Mouse (Mus musculus) limb, embryonic 15.5 days (tissue): ENCODE results near the gene Podxl2. TPM values are rescaled to one million over a fixed set of nuclear protein-coding genes. Genes with fewer than 3 reads are reported as not detected.

ENCODE experiments used
- ATAC-seq: fragments of 200-750 bp; cut with Nextera tagmentation; 2 replicates; pipeline ENCODE4 v1.8.0; 2017; ENCODE audit warnings: low read depth, moderate TSS enrichment; ENCODE audit not compliant: insufficient number of reproducible peaks, low FRiP score, low TSS enrichment
- H3K27ac ChIP-seq: fragments of 300-500 bp; sonication (generic); 2 replicates; pipeline ENCODE4 v1.5.1; 2015; ENCODE audit warnings: moderate library complexity, mild to moderate bottlenecking, inconsistent platforms
- H3K27me3 ChIP-seq: fragments of 300-500 bp; sonication (generic); 2 replicates; pipeline ENCODE4 v1.6.1; 2015; ENCODE audit warnings: inconsistent platforms
- H3K36me3 ChIP-seq: fragments of 300-500 bp; sonication (generic); 2 replicates; pipeline ENCODE4 v1.6.1; 2015; ENCODE audit warnings: inconsistent platforms
- H3K4me1 ChIP-seq: fragments of 300-500 bp; sonication (generic); 2 replicates; pipeline ENCODE4 v1.6.1; 2015; ENCODE audit warnings: inconsistent platforms
- H3K4me2 ChIP-seq: fragments of 300-500 bp; sonication (generic); 2 replicates; pipeline ENCODE4 v1.6.1; 2015; ENCODE audit warnings: mild to moderate bottlenecking, inconsistent platforms
- H3K4me3 ChIP-seq: fragments of 300-500 bp; sonication (generic); 2 replicates; pipeline ENCODE4 v1.5.1; 2015; ENCODE audit warnings: mild to moderate bottlenecking, inconsistent platforms
- H3K9ac ChIP-seq: fragments of 300-500 bp; sonication (generic); 2 replicates; pipeline ENCODE4 v1.6.1; 2015; ENCODE audit warnings: inconsistent platforms
- H3K9me3 ChIP-seq: fragments of 300-500 bp; sonication (generic); 2 replicates; pipeline ENCODE4 v1.6.1; 2016; ENCODE audit warnings: inconsistent platforms
- WGBS: fragments of 180-500 bp; shearing (Covaris S2); methylation state at CpG from one replicate; pipeline ENCODE4 v1.1.7; 2015; 5-methylcytosine and 5-hydroxymethylcytosine counted together
- polyA plus RNA-seq: library from polyadenylated mRNA; unstranded; fragments of >200 nt; fragmentation: Nextera tagmentation; extraction: Ambion mirVana; gene quantifications from 2 replicates; pipeline ENCODE4 v1.2.1, GENCODE M21; 2015

Gene Podxl2
- polyA plus RNA-seq, 1 experiment from 2014 or later = 85.6 TPM

GRCm38 (mm10) chr6:88901947-88902820 is 27.3 kb upstream of the Podxl2 start, which contains the start of gene Tpra1:
Gene Tpra1, plus strand, starts transcription at chr6:88902251.
- ATAC-seq = peak; percentile 87
- Histone ChIP-seq H3K9me3 (no peaks in the 10 kb centered on the region), H3K4me1 (peaks cover 56% of the 10 kb centered on the region), H3K27me3 (no peaks in the 10 kb centered on the region), H3K36me3 (peaks cover 3% of the 10 kb centered on the region; the same call in 1 of the 2 replicates), H3K4me3 (peak within 1 kb of the TSS; percentile 70), H3K9ac (peak within 1 kb of the TSS; percentile 85), H3K4me2 (peak within 1 kb of the TSS; percentile 96), H3K27ac (peak within 1 kb of the TSS; percentile 97)
- under 1% methylated on average over 66 of the region's 66 CpGs for WGBS

- peaks cover 5% of the 10 kb centered on the region; the same call in 1 of the 2 replicates for H3K36me3 ChIP-seq
- H3K9me3 ChIP-seq = no peaks in the 10 kb centered on the region
- H3K27me3 ChIP-seq = no peaks in the 10 kb centered on the region
- H3K27ac ChIP-seq = peak overlapping the region; percentile 97
- WGBS = 4% methylated on average over 5 of the region's 5 CpGs
- peaks cover 56% of the 10 kb centered on the region for H3K4me1 ChIP-seq
- H3K9ac ChIP-seq = peak overlapping the region; percentile 63
- H3K4me3 ChIP-seq = peak overlapping the region; percentile 70
- H3K4me2 ChIP-seq = peak overlapping the region; percentile 96
- ATAC-seq = no peak
Measured at GRCm38 (mm10) chr6:88901471-88901870, 26.6 kb upstream of the Podxl2 start.

GRCm38 (mm10) chr6:88899628-88900027 is 24.8 kb upstream of the Podxl2 start:
- Histone ChIP-seq H3K9ac (no peak overlapping the region), H3K27ac (no peak overlapping the region), H3K4me1 (peaks cover 48% of the 10 kb centered on the region), H3K36me3 (peaks cover 22% of the 10 kb centered on the region), H3K4me3 (no peak overlapping the region), H3K27me3 (no peaks in the 10 kb centered on the region), H3K9me3 (no peaks in the 10 kb centered on the region), H3K4me2 (no peak overlapping the region)
- WGBS = 89% methylated on average over 2 of the region's 2 CpGs
- no peak for ATAC-seq

- Histone ChIP-seq H3K36me3 (peaks cover 28% of the 10 kb centered on the region), H3K9me3 (no peaks in the 10 kb centered on the region), H3K27me3 (no peaks in the 10 kb centered on the region), H3K4me3 (peak overlapping the region; percentile 69; the same call in 1 of the 2 replicates), H3K27ac (no peak overlapping the region; the same call in 1 of the 2 replicates), H3K4me1 (peaks cover 42% of the 10 kb centered on the region), H3K4me2 (peak overlapping the region; percentile 84), H3K9ac (no peak overlapping the region)
- 62% methylated on average over 4 of the region's 4 CpGs for WGBS
- ATAC-seq = no peak
Measured at GRCm38 (mm10) chr6:88899086-88899485, 24.2 kb upstream of the Podxl2 start.

- Histone ChIP-seq H3K36me3 (peaks cover 33% of the 10 kb centered on the region), H3K4me1 (peaks cover 37% of the 10 kb centered on the region), H3K27ac (peak within 1 kb of the TSS; percentile 85), H3K4me3 (peak within 1 kb of the TSS; percentile 69), H3K9me3 (no peaks in the 10 kb centered on the region), H3K9ac (peak within 1 kb of the TSS; percentile 60), H3K27me3 (no peaks in the 10 kb centered on the region), H3K4me2 (peak within 1 kb of the TSS; percentile 84)
- WGBS = under 1% methylated on average over 33 of the region's 33 CpGs
- ATAC-seq = peak; percentile 83
Measured at GRCm38 (mm10) chr6:88898534-88899048, 23.7 kb upstream of the Podxl2 start, which contains the start of gene Mcm2. Gene Mcm2, minus strand, starts transcription at chr6:88898780.

- WGBS = 68% methylated on average over 7 of the region's 7 CpGs
- no peak for ATAC-seq
- Histone ChIP-seq H3K36me3 (peaks cover 46% of the 10 kb centered on the region), H3K4me2 (peak overlapping the region; percentile 84), H3K9me3 (no peaks in the 10 kb centered on the region), H3K9ac (peak overlapping the region; percentile 14; the same call in 1 of the 2 replicates), H3K27ac (no peak overlapping the region), H3K4me3 (peak overlapping the region; percentile 69), H3K27me3 (no peaks in the 10 kb centered on the region), H3K4me1 (peaks cover 30% of the 10 kb centered on the region)
Measured at GRCm38 (mm10) chr6:88897246-88897645, 22.4 kb upstream of the Podxl2 start.

GRCm38 (mm10) chr6:88895943-88896342 is 21.1 kb upstream of the Podxl2 start:
- Histone ChIP-seq H3K36me3 (peaks cover 59% of the 10 kb centered on the region), H3K4me1 (peaks cover 22% of the 10 kb centered on the region), H3K27ac (no peak overlapping the region), H3K27me3 (no peaks in the 10 kb centered on the region), H3K4me3 (no peak overlapping the region), H3K9me3 (no peaks in the 10 kb centered on the region), H3K4me2 (no peak overlapping the region), H3K9ac (no peak overlapping the region)
- 87% methylated on average over 6 of the region's 6 CpGs for WGBS
- no peak for ATAC-seq

GRCm38 (mm10) chr6:88893559-88893958 is 18.7 kb upstream of the Podxl2 start:
- no peaks in the 10 kb centered on the region for H3K9me3 ChIP-seq
- no peak for ATAC-seq
- H3K27ac ChIP-seq = no peak overlapping the region
- 62% methylated on average over 5 of the region's 5 CpGs for WGBS
- H3K36me3 ChIP-seq = peaks cover 83% of the 10 kb centered on the region
- no peak overlapping the region for H3K4me2 ChIP-seq
- no peak overlapping the region for H3K4me3 ChIP-seq
- H3K4me1 ChIP-seq = peaks cover 15% of the 10 kb centered on the region
- no peaks in the 10 kb centered on the region for H3K27me3 ChIP-seq
- no peak overlapping the region for H3K9ac ChIP-seq

GRCm38 (mm10) chr6:88890832-88891231 is 16.0 kb upstream of the Podxl2 start:
- no peaks in the 10 kb centered on the region for H3K27me3 ChIP-seq
- WGBS = 91% methylated on average over 7 of the region's 7 CpGs
- H3K4me3 ChIP-seq = no peak overlapping the region
- H3K36me3 ChIP-seq = peaks cover 99% of the 10 kb centered on the region
- ATAC-seq = no peak
- no peak overlapping the region for H3K4me2 ChIP-seq
- H3K4me1 ChIP-seq = no peaks in the 10 kb centered on the region
- no peak overlapping the region for H3K27ac ChIP-seq
- no peaks in the 10 kb centered on the region for H3K9me3 ChIP-seq
- no peak overlapping the region for H3K9ac ChIP-seq

GRCm38 (mm10) chr6:88889410-88890042 is 14.7 kb upstream of the Podxl2 start:
- H3K27ac ChIP-seq = no peak overlapping the region
- no peaks in the 10 kb centered on the region for H3K4me1 ChIP-seq
- no peaks in the 10 kb centered on the region for H3K9me3 ChIP-seq
- H3K36me3 ChIP-seq = peaks cover 100% of the 10 kb centered on the region
- H3K4me3 ChIP-seq = no peak overlapping the region
- WGBS = 91% methylated on average over 13 of the region's 13 CpGs
- no peak overlapping the region for H3K9ac ChIP-seq
- no peak overlapping the region for H3K4me2 ChIP-seq
- H3K27me3 ChIP-seq = no peaks in the 10 kb centered on the region
- no peak for ATAC-seq

GRCm38 (mm10) chr6:88886417-88886967 is 11.6 kb upstream of the Podxl2 start:
- Histone ChIP-seq H3K4me1 (no peaks in the 10 kb centered on the region), H3K27ac (no peak overlapping the region), H3K4me2 (no peak overlapping the region), H3K27me3 (no peaks in the 10 kb centered on the region), H3K36me3 (peaks cover 98% of the 10 kb centered on the region), H3K9ac (no peak overlapping the region), H3K4me3 (no peak overlapping the region), H3K9me3 (no peaks in the 10 kb centered on the region)
- WGBS = 68% methylated on average over 2 of the region's 2 CpGs
- ATAC-seq = no peak; the same call in 1 of the 2 replicates
